Mouse (Mus musculus) ovary, adult 18-20 months (tissue): ENCODE data around the gene Nrg3.

ENCODE experiments used
- DNase-seq: peaks from one replicate; pipeline ENCODE4 v3.0.0; 2022; ENCODE audit warnings: low spot score, mixed read lengths

The Nrg3 gene

GRCm38 (mm10) chr14:39472790-39473761, at the start of gene Nrg3:
Gene Nrg3, minus strand, starts transcription at chr14:39473088.
- no peak for DNase-seq

- DNase-seq, result no peak
Measured at GRCm38 (mm10) chr14:39508956-39509355, 36.1 kb upstream of the Nrg3 start.

GRCm38 (mm10) chr14:39473771-39474211, 903 bp upstream of the Nrg3 start:
- no peak for DNase-seq

GRCm38 (mm10) chr14:39472146-39472751, 639 bp downstream of the Nrg3 start:
- DNase-seq, result no peak

GRCm38 (mm10) chr14:39471236-39471981, 1.5 kb downstream of the Nrg3 start:
- no peak for DNase-seq

GRCm38 (mm10) chr14:39445501-39445900, 27.4 kb downstream of the Nrg3 start:
- no peak for DNase-seq

GRCm38 (mm10) chr14:39428503-39428902, 44.4 kb downstream of the Nrg3 start:
- no peak for DNase-seq

GRCm38 (mm10) chr14:39421874-39422273, 51.0 kb downstream of the Nrg3 start:
- no peak for DNase-seq

- DNase-seq, result no peak
Measured at GRCm38 (mm10) chr14:39413270-39413669, 59.6 kb downstream of the Nrg3 start.

- no peak for DNase-seq
Measured at GRCm38 (mm10) chr14:39386845-39387244, 86.0 kb downstream of the Nrg3 start.

- no peak for DNase-seq
Measured at GRCm38 (mm10) chr14:39381321-39381720, 91.6 kb downstream of the Nrg3 start.

GRCm38 (mm10) chr14:39373220-39373619, 99.7 kb downstream of the Nrg3 start:
- DNase-seq, result no peak

GRCm38 (mm10) chr14:39356251-39356650, 116.6 kb downstream of the Nrg3 start:
- no peak for DNase-seq

- DNase-seq, result no peak
Measured at GRCm38 (mm10) chr14:39351979-39352737, 120.7 kb downstream of the Nrg3 start.

- DNase-seq, result no peak
Measured at GRCm38 (mm10) chr14:39317424-39318110, 155.3 kb downstream of the Nrg3 start.

GRCm38 (mm10) chr14:39314111-39314510, 158.8 kb downstream of the Nrg3 start:
- no peak for DNase-seq

- no peak for DNase-seq
Measured at GRCm38 (mm10) chr14:39265121-39265520, 207.8 kb downstream of the Nrg3 start.

- no peak for DNase-seq
Measured at GRCm38 (mm10) chr14:39264422-39264821, 208.5 kb downstream of the Nrg3 start.

GRCm38 (mm10) chr14:39261016-39261415, 211.9 kb downstream of the Nrg3 start:
- no peak for DNase-seq

GRCm38 (mm10) chr14:39255391-39255790, 217.5 kb downstream of the Nrg3 start:
- no peak for DNase-seq

GRCm38 (mm10) chr14:39240267-39240666, 232.6 kb downstream of the Nrg3 start:
- DNase-seq, result no peak
